Mouse (Mus musculus) small intestine, adult 2 months (tissue): ENCODE measurements around the gene Wbp1.

Experiments used
- CTCF ChIP-seq: fragments of 200-500 bp; IDR thresholded peaks from 2 replicates; pipeline ENCODE4 v1.5.1; 2012; ENCODE audit warnings: low read depth, mild to moderate bottlenecking, control low read depth, inconsistent platforms, low read length, moderate library complexity, mixed read lengths; ENCODE audit not compliant: insufficient replicate concordance, insufficient read length; ENCODE audit errors: extremely low read depth
- POLR2A ChIP-seq: fragments of 200-500 bp; IDR thresholded peaks from 2 replicates; pipeline ENCODE4 v1.6.1; 2012; ENCODE audit warnings: low read depth, mild to moderate bottlenecking, control low read depth, inconsistent platforms, low read length, moderate library complexity

DNA sequence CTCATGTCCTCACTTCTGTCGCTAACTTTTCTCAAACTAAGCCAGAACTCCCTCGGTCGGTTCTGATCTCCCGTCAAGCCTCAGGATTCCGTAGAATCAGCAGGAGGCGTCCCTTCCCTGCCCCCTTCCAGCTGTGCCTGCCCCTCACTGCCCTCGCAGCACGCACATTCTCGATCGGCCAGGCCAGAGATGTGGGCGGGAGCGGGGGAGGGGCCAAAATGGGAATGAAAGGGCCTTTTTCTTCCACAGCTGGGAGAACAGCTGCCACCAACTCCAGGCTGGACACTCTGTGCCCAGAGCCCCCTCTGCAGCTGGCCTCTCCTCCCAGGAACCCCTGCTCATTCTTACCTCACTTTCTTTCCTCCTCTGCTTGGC lies 16.2 kb upstream of the Wbp1 start:
- peak; percentile 45 for TF ChIP-seq POLR2A
- peak; percentile 9; the same call in 1 of the 2 replicates for TF ChIP-seq CTCF
